Mouse (Mus musculus): ENCODE measurements around the gene Srxn1. TPM values are rescaled to one million over a fixed set of nuclear protein-coding genes. Genes with fewer than 3 reads are reported as not detected.

Gene Srxn1
- polyA plus RNA-seq, 1 experiment from 2014 or later, result 8.1 TPM

DNA sequence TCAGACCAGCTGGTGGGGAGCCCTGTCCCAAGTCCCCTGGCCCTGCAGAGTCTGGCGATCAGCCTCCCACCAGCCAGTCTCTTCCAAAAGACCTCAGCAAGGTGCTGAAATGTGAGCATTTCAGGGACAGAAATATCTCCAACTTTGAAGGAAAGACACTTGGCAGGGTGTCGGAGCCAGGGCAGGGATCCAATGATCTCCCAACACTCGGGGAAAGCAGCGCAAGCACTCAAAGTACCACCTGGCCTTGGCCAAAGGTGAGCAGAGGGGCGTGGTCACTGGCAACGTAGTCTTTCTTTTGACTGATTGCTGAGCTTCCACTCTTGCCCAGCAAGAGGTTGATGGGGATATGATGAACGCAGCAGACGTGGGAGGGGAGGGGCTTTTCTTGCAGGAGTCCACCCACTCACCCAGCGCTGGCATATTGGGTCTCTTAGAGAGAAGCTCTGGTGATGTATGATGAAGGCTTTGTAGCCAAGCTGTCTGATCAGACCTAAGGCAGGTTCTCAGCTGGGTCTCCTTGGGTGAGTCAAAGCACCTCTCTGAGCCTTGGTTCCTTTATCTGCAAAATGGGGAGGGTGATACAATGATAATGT lies 29.9 kb upstream of the Srxn1 start:
- Histone ChIP-seq H3K4me2 (no peak overlapping the region), H3K27ac (ENCODE audit: low read depth, low read length) (no peak overlapping the region), H3K9ac (ENCODE audit: low read depth, low read length) (no peak overlapping the region), H3K27me3 (ENCODE audit: control insufficient read depth, insufficient read depth, low read length) (peaks cover 52% of the 10 kb centered on the region), H3K4me1 (ENCODE audit: control insufficient read depth, insufficient read depth, low read length) (no peaks in the 10 kb centered on the region), H3K36me3 (ENCODE audit: control insufficient read depth, insufficient read depth, low read length) (no peaks in the 10 kb centered on the region), H3K4me3 (ENCODE audit: low read depth, low read length) (no peak overlapping the region), H3K9me3 (replicated peaks; ENCODE audit: control insufficient read depth, low read length) (no peaks in the 10 kb centered on the region)
- WGBS (ENCODE audit: insufficient replicate concordance), result 36% methylated on average over 9 of the region's 9 CpGs
- no peak for ATAC-seq (replicated peaks; ENCODE audit: insufficient number of reproducible peaks, low FRiP score, low TSS enrichment)

DNA sequence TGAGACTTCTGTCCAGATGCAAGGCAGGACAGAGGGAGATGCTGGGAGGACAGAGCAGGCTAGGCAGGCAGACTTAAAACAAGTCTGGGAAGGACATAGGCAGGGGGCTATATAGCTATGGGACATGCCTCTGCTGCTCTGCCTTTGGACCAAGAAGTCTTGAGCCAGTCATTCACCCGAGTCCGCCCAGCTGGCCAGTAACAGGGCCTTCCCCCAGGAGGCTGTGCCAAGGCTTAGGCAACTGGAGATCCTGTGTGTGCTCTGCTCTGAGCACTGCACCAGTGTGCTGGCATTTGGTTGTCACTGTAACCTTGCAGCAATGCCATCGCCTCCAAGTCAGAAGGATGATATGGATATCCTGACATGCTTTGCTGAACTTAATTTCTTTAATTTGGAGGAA lies 28.0 kb upstream of the Srxn1 start:
- 59% methylated on average over 3 of the region's 3 CpGs for WGBS (ENCODE audit: insufficient replicate concordance)
- no peak overlapping the region for H3K4me2 ChIP-seq
- H3K9ac ChIP-seq (ENCODE audit: low read depth, low read length), result no peak overlapping the region
- peaks cover 66% of the 10 kb centered on the region for H3K27me3 ChIP-seq (ENCODE audit: control insufficient read depth, insufficient read depth, low read length)
- no peaks in the 10 kb centered on the region for H3K36me3 ChIP-seq (ENCODE audit: control insufficient read depth, insufficient read depth, low read length)
- H3K4me3 ChIP-seq (ENCODE audit: low read depth, low read length), result no peak overlapping the region
- no peak overlapping the region for H3K27ac ChIP-seq (ENCODE audit: low read depth, low read length)
- H3K4me1 ChIP-seq (ENCODE audit: control insufficient read depth, insufficient read depth, low read length), result peaks cover 8% of the 10 kb centered on the region; the same call in 1 of the 2 replicates
- H3K9me3 ChIP-seq (replicated peaks; ENCODE audit: control insufficient read depth, low read length), result no peaks in the 10 kb centered on the region
- no peak for ATAC-seq (replicated peaks; ENCODE audit: insufficient number of reproducible peaks, low FRiP score, low TSS enrichment)

DNA sequence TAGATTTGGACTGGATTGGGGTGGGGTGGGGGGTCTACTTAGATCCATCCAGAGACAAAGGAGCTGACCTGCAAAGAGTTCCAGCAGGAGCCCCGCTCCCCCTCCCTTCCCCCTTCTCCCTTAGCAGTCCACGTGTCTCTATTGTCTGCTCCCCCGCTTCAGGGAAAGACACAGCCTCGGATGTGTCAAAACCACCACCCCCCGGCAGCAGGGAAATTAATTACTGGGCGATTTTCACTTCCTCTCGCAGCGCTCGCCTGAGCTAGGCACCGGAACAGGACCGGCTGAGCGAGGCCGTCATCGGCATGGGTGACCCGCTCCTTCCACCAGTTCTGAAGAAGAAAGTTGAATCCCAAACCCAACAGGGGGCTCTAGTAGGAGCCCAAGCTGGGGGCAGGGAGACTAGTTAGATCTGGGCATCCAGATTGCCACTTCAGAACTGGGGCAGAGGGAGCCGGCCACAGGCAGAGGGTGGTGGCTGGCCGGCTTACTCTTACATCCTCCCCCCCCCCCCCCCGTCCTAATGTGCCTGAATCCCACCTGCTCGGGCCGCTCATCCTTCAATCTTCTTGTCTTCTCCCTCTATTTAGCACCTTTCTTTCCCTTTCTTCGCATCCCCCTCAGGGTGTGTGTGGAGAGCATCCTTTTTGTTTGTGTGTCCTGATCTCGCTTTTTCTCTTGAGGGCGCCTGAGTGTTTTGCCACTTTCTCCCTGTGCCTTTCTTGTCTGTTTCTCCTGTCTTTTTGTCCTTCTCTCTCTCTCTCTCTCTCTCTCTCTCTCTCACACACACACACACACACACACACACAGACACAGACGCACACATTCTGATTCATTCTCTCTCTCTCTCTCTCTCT lies 24.4 kb upstream of the Srxn1 start, which contains the start of gene Scrt2:
Gene Scrt2 (plus strand): TSS at position 845 of the 857 bp plus-strand sequence.
- peak within 1 kb of the TSS; percentile 71 for H3K4me2 ChIP-seq
- no peak for ATAC-seq (replicated peaks; ENCODE audit: insufficient number of reproducible peaks, low FRiP score, low TSS enrichment)
- H3K9ac ChIP-seq (ENCODE audit: low read depth, low read length), result no peak within 1 kb of the TSS
- no peaks in the 10 kb centered on the region for H3K9me3 ChIP-seq (replicated peaks; ENCODE audit: control insufficient read depth, low read length)
- H3K27ac ChIP-seq (ENCODE audit: low read depth, low read length), result no peak within 1 kb of the TSS
- peaks cover 8% of the 10 kb centered on the region; the same call in 1 of the 2 replicates for H3K4me1 ChIP-seq (ENCODE audit: control insufficient read depth, insufficient read depth, low read length)
- peaks cover 77% of the 10 kb centered on the region for H3K27me3 ChIP-seq (ENCODE audit: control insufficient read depth, insufficient read depth, low read length)
- H3K36me3 ChIP-seq (ENCODE audit: control insufficient read depth, insufficient read depth, low read length), result no peaks in the 10 kb centered on the region
- 0% methylated on average over 24 of the region's 24 CpGs for WGBS (ENCODE audit: insufficient replicate concordance)
- peak within 1 kb of the TSS; percentile 38 for H3K4me3 ChIP-seq (ENCODE audit: low read depth, low read length)

DNA sequence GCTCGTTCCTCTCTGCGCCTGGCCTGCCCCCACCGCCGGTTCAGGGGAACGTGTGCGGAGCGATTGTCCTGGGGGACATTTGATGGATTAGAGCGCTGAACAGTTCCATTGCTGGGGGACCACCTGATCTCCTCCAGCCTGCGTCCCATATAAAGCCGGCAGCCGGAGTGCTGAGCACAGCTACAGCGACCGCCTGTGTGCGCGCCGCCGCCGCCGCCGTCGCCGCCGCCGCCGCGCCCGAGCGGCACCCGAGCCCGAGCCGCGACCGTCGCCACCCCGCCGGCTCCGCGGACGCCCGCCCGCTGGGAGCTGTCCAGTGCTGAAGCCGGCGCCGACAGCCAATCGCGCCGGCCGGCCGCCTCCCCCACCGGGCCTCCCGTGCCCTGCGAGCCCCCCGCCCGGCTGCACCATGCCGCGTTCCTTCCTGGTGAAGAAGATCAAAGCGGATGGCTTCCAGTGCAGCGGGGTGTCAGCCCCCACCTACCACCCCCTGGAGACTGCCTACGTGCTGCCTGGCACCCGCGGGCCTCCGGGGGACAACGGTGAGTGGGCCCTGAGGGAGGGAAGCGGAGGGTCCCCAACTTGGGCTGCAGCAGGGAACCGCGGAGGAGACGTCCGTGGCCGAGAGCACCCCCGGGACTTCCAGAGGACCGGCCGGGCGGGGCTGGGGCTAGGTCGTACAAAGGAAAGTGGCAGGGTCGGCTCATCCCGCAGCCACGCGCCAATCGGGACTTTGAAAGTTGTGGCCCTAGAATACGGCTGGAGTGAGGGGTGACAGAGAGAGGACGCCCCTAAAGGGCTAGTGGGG lies 23.5 kb upstream of the Srxn1 start:
- Histone ChIP-seq H3K27ac (ENCODE audit: low read depth, low read length) (no peak overlapping the region), H3K4me1 (ENCODE audit: control insufficient read depth, insufficient read depth, low read length) (peaks cover 9% of the 10 kb centered on the region; the same call in 1 of the 2 replicates), H3K27me3 (ENCODE audit: control insufficient read depth, insufficient read depth, low read length) (peaks cover 68% of the 10 kb centered on the region), H3K4me2 (peak overlapping the region; percentile 71), H3K4me3 (ENCODE audit: low read depth, low read length) (peak overlapping the region; percentile 38), H3K9me3 (replicated peaks; ENCODE audit: control insufficient read depth, low read length) (no peaks in the 10 kb centered on the region), H3K36me3 (ENCODE audit: control insufficient read depth, insufficient read depth, low read length) (no peaks in the 10 kb centered on the region), H3K9ac (ENCODE audit: low read depth, low read length) (no peak overlapping the region)
- WGBS (ENCODE audit: insufficient replicate concordance), result under 1% methylated on average over 59 of the region's 81 CpGs
- peak; percentile 71 for ATAC-seq (replicated peaks; ENCODE audit: insufficient number of reproducible peaks, low FRiP score, low TSS enrichment)

DNA sequence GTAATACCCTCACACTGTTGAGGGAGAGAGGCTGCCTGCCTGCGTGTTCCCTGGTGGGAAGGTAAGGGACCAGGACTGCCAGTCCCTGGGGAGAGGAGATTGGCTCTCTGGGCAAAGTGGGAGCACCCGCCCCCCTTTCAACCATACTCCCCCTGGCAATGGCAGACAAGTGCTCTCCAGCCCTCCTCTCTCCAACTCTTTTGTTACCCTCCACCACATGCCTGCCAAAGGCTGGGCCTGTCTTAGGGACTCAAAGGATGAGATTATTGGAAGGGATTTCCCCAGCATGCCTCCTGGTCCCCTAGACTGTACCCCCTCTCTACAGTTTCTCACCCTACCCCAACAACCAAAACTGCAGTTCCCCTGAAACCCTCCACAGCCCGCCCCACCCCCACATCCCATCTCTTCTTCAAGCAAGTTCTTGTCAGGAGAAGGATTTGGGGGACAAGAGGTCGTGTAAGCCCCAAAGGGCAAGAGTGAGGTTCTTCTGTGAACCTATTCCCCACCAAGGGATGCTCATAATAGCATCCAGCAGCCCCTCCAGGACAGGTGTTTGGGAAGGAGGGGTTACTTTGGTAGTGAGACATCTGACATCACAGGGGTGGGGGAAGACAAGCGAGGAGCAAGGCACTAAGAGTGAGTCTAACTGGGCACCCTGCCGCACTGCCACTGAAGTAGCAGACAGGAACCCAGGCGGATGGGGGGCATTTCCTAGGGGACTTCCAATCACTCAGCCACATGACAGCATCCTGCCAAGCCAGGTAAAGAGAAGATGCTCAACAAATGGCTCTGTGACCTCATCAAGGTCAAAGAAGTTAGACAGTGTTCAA lies 22.6 kb upstream of the Srxn1 start:
- Histone ChIP-seq H3K9ac (ENCODE audit: low read depth, low read length) (no peak overlapping the region), H3K27me3 (ENCODE audit: control insufficient read depth, insufficient read depth, low read length) (peaks cover 61% of the 10 kb centered on the region), H3K9me3 (replicated peaks; ENCODE audit: control insufficient read depth, low read length) (no peaks in the 10 kb centered on the region), H3K27ac (ENCODE audit: low read depth, low read length) (no peak overlapping the region), H3K4me1 (ENCODE audit: control insufficient read depth, insufficient read depth, low read length) (peaks cover 14% of the 10 kb centered on the region; the same call in 1 of the 2 replicates), H3K4me3 (ENCODE audit: low read depth, low read length) (peak overlapping the region; percentile 38; the same call in 1 of the 2 replicates), H3K4me2 (peak overlapping the region; percentile 71; the same call in 1 of the 2 replicates), H3K36me3 (ENCODE audit: control insufficient read depth, insufficient read depth, low read length) (no peaks in the 10 kb centered on the region)
- no peak for ATAC-seq (replicated peaks; ENCODE audit: insufficient number of reproducible peaks, low FRiP score, low TSS enrichment)
- WGBS (ENCODE audit: insufficient replicate concordance), result 17% methylated on average over 7 of the region's 7 CpGs

DNA sequence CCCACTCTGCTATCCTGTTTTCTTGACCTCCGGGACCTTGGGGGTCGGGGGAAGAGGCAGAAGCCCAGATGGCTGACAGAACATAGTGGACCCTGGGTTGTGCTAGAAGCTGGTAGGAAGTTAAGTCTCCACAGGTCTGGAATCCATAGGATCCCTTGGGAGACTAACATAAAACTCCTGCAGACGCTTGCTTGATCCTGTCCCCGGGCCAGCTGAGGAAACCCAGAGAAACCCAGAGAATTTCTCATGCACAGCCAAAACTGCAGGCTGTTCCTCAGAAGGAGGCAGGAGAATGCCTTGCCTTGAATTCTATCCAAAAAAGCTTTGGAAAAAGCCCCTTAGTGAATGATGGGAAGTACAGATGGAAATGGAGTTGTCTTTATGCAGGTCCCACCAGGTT lies 21.9 kb upstream of the Srxn1 start:
- Histone ChIP-seq H3K9me3 (replicated peaks; ENCODE audit: control insufficient read depth, low read length) (no peaks in the 10 kb centered on the region), H3K36me3 (ENCODE audit: control insufficient read depth, insufficient read depth, low read length) (no peaks in the 10 kb centered on the region), H3K4me2 (no peak overlapping the region), H3K9ac (ENCODE audit: low read depth, low read length) (no peak overlapping the region), H3K27me3 (ENCODE audit: control insufficient read depth, insufficient read depth, low read length) (peaks cover 59% of the 10 kb centered on the region), H3K4me3 (ENCODE audit: low read depth, low read length) (no peak overlapping the region), H3K4me1 (ENCODE audit: control insufficient read depth, insufficient read depth, low read length) (peaks cover 14% of the 10 kb centered on the region; the same call in 1 of the 2 replicates), H3K27ac (ENCODE audit: low read depth, low read length) (no peak overlapping the region)
- ATAC-seq (replicated peaks; ENCODE audit: insufficient number of reproducible peaks, low FRiP score, low TSS enrichment), result no peak
- 69% methylated on average over 4 of the region's 4 CpGs for WGBS (ENCODE audit: insufficient replicate concordance)

DNA sequence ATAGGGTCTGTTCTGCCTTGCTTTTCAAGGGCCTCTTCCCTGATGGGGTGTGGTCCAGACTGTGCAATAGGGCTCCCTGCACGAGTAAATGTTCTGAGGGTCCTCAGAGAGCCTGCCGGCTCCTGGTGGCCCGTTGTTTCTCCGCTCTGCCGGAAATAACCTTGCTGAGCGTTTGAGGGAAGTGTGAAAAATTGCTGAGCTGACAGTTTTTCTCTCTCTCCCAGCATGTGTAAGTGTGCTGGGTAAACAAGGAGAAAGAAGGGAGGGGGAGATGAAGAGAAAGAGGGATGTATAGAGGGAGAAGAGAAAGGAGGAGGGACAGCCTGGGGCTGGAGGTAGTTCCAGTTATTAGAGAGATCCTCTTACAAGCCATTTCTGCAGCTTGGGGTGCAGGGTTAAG lies 21.0 kb upstream of the Srxn1 start:
- WGBS (ENCODE audit: insufficient replicate concordance), result 57% methylated on average over 6 of the region's 6 CpGs
- no peak overlapping the region for H3K4me2 ChIP-seq
- no peaks in the 10 kb centered on the region for H3K36me3 ChIP-seq (ENCODE audit: control insufficient read depth, insufficient read depth, low read length)
- no peak overlapping the region for H3K27ac ChIP-seq (ENCODE audit: low read depth, low read length)
- no peak overlapping the region for H3K4me3 ChIP-seq (ENCODE audit: low read depth, low read length)
- no peak for ATAC-seq (replicated peaks; ENCODE audit: insufficient number of reproducible peaks, low FRiP score, low TSS enrichment)
- peaks cover 50% of the 10 kb centered on the region for H3K27me3 ChIP-seq (ENCODE audit: control insufficient read depth, insufficient read depth, low read length)
- no peak overlapping the region for H3K9ac ChIP-seq (ENCODE audit: low read depth, low read length)
- H3K4me1 ChIP-seq (ENCODE audit: control insufficient read depth, insufficient read depth, low read length), result peaks cover 14% of the 10 kb centered on the region; the same call in 1 of the 2 replicates
- H3K9me3 ChIP-seq (replicated peaks; ENCODE audit: control insufficient read depth, low read length), result no peaks in the 10 kb centered on the region

Measured in heart, embryonic 11.5 days (tissue).